Mouse (Mus musculus): ENCODE data around the gene Fpgs. TPM values are rescaled to one million over a fixed set of nuclear protein-coding genes. Genes with fewer than 3 reads are reported as not detected.

Gene Fpgs
- polyA plus RNA-seq, 2 experiments = 21.6 to 45.3 TPM

DNA sequence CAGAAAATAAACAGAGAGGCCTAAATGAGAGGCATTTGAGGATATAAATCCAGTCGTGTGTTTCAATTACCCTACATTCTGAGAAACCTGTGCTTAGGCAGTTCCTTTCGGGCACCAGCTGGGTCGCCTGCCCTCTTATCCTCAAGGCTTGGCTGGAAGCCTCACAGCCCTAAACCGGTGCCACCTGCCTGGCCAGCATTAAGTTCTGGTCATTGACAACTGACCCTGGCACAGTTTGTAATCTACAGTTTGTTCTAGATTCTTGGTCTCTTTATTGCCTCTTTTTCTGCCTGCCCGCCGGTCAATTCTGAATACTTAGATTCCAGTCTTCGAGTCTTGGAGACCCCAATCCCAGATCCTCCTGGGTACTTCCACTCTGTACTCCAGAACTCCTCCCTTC, 10.7 kb downstream of the Fpgs start:
- DNase-seq (ENCODE audit: low read depth in 3 of 3, low spot score in 3 of 3) = no peak
- no peak for ATAC-seq (ENCODE audit: insufficient read depth)

DNA sequence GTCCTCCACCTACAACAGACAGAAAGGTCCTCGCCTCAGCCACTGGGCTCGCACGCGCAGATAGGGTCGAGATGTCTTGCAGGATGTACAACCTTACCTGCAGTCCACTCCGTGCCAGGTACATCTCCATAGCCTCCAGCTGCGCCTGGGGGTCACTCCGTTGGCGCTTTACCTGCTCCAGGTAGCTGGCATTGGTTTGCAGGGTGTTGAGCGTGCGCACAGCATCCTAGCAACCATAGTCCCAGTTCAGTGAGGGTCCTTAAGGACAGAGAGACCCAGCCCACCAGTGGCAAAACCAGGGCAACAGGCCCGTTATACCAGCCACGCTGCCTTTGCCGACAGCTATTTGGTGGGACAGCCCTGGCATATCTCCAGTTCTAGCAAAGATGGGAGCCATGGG, 11.4 kb downstream of the Fpgs start:
- no peak for ATAC-seq (ENCODE audit: insufficient read depth)
- Histone ChIP-seq H3K27me3 (ENCODE audit: control insufficient read depth, insufficient read depth, low read length) (no peaks in the 10 kb centered on the region), H3K4me1 (replicated peaks; ENCODE audit: control insufficient read depth in 2 of 2, insufficient read depth in 2 of 2, low read length in 1 of 2) (peaks cover 13 to 14% of the 10 kb centered on the region in 2 experiments; a peak in 3 of 4 replicates), H3K9ac (replicated peaks) (no peak overlapping the region), H3K4me2 (ENCODE audit: low read depth) (peak overlapping the region; percentile 99), H3K27ac (no peak overlapping the region), H3K9me3 (ENCODE audit: control insufficient read depth, low read length) (no peaks in the 10 kb centered on the region), H3K36me3 (replicated peaks; ENCODE audit: control insufficient read depth, insufficient read depth, low read depth) (peaks cover 3% of the 10 kb centered on the region; the same call in 1 of the 2 replicates), H3K4me3 (ENCODE audit: insufficient read depth in 1 of 2, low read depth in 2 of 2, low read length in 2 of 2) (peak overlapping the region in 1 of 2 experiments; percentile 85; a peak in 1 of 4 replicates)
- no peak for DNase-seq (ENCODE audit: low read depth in 3 of 3, low spot score in 3 of 3)
- TF ChIP-seq EP300 (IDR thresholded peaks at IDR 0.05; ENCODE audit: low read depth) (no peak), CTCF (IDR thresholded peaks at IDR 0.05; ENCODE audit: low read depth) (no peak)
- WGBS (ENCODE audit: insufficient replicate concordance) = 86% methylated on average over 14 of the region's 14 CpGs

More for the DNA sequence above, 10.7 kb downstream of the Fpgs start:
- Histone ChIP-seq H3K4me3 (ENCODE audit: insufficient read depth in 1 of 2, low read depth in 2 of 2, low read length in 2 of 2) (peak overlapping the region; percentile 75 to 85), H3K36me3 (replicated peaks; ENCODE audit: control insufficient read depth, insufficient read depth, low read depth) (no peaks in the 10 kb centered on the region), H3K4me1 (replicated peaks; ENCODE audit: control insufficient read depth in 2 of 2, insufficient read depth in 2 of 2, low read length in 1 of 2) (peaks cover 13 to 14% of the 10 kb centered on the region in 2 experiments; a peak in 3 of 4 replicates), H3K9me3 (ENCODE audit: control insufficient read depth, low read length) (no peaks in the 10 kb centered on the region), H3K27me3 (ENCODE audit: control insufficient read depth, insufficient read depth, low read length) (no peaks in the 10 kb centered on the region), H3K4me2 (ENCODE audit: low read depth) (peak overlapping the region; percentile 99), H3K27ac (peak overlapping the region; percentile 21; the same call in 1 of the 2 replicates), H3K9ac (replicated peaks) (peak overlapping the region; percentile 79)
- TF ChIP-seq CTCF (IDR thresholded peaks at IDR 0.05; ENCODE audit: low read depth) = no peak
- TF ChIP-seq EP300 (IDR thresholded peaks at IDR 0.05; ENCODE audit: low read depth) = no peak
- 6% methylated on average over 7 of the region's 7 CpGs for WGBS (ENCODE audit: insufficient replicate concordance)

DNA sequence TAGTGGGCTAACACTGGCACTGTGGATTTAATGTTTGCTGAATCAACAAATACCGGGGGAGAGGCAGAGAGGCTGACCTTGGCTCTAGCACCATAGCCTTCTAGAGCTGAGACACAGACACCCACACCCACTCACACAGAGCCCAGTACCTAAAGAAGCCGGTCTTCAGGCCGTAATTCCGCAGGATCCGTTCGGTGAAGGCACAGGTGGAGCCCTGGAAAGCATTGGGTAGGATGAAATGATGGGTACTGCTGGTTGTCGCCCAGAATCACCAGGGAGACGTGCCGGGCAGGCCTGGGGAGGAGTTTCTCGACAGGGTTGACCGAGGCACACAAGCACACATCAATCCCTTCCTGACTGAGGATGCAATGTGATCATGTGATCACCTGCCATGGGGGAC, 12.9 kb downstream of the Fpgs start:
- no peak for TF ChIP-seq EP300 (IDR thresholded peaks at IDR 0.05; ENCODE audit: low read depth)
- no peak for TF ChIP-seq CTCF (IDR thresholded peaks at IDR 0.05; ENCODE audit: low read depth)
- WGBS (ENCODE audit: insufficient replicate concordance) = 71% methylated on average over 11 of the region's 11 CpGs
- Histone ChIP-seq H3K4me3 (ENCODE audit: insufficient read depth in 1 of 2, low read depth in 2 of 2, low read length in 2 of 2) (no peak overlapping the region), H3K27ac (no peak overlapping the region), H3K4me1 (replicated peaks; ENCODE audit: control insufficient read depth in 2 of 2, insufficient read depth in 2 of 2, low read length in 1 of 2) (peaks cover 13 to 14% of the 10 kb centered on the region in 2 experiments; a peak in 3 of 4 replicates), H3K9ac (replicated peaks) (no peak overlapping the region), H3K4me2 (ENCODE audit: low read depth) (no peak overlapping the region; the same call in 1 of the 2 replicates), H3K9me3 (ENCODE audit: control insufficient read depth, low read length) (no peaks in the 10 kb centered on the region), H3K27me3 (ENCODE audit: control insufficient read depth, insufficient read depth, low read length) (no peaks in the 10 kb centered on the region), H3K36me3 (replicated peaks; ENCODE audit: control insufficient read depth, insufficient read depth, low read depth) (peaks cover 6% of the 10 kb centered on the region; the same call in 1 of the 2 replicates)
- ATAC-seq (ENCODE audit: insufficient read depth) = no peak
- DNase-seq (ENCODE audit: low read depth in 3 of 3, low spot score in 3 of 3) = no peak

DNA sequence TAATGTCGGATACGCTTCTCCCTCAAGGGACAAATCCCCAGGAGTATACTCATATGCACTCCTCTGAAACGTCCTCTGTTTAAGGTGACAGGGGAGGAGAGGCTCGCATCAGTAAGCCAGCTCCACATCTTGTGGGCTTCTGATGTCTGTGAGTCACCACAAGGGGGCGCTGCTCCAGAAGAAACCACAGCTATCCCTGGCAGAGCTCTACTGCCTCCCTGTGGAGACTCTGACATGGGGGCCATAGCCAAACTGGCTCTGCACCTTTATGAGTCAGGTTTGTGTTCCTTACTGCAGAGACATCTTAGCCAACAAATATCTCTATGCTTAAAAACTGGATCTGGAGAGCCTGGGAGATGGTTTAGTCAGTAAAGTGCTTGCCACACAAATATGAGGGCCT, 14.5 kb downstream of the Fpgs start:
- H3K9me3 ChIP-seq (ENCODE audit: control insufficient read depth, low read length) = no peaks in the 10 kb centered on the region
- no peaks in the 10 kb centered on the region for H3K27me3 ChIP-seq (ENCODE audit: control insufficient read depth, insufficient read depth, low read length)
- DNase-seq (ENCODE audit: low read depth in 3 of 3, low spot score in 3 of 3) (peak; percentile 76 to 78 (median 78)), ATAC-seq (ENCODE audit: insufficient read depth) (0 out of 2 replicates have a peak, but pooled peaks have one; percentile 12)
- no peak overlapping the region for H3K9ac ChIP-seq (replicated peaks)
- no peak overlapping the region for H3K4me2 ChIP-seq (ENCODE audit: low read depth)
- no peak overlapping the region for H3K4me3 ChIP-seq (ENCODE audit: insufficient read depth in 1 of 2, low read depth in 2 of 2, low read length in 2 of 2)
- peaks cover 13 to 14% of the 10 kb centered on the region in 2 experiments; a peak in 3 of 4 replicates for H3K4me1 ChIP-seq (replicated peaks; ENCODE audit: control insufficient read depth in 2 of 2, insufficient read depth in 2 of 2, low read length in 1 of 2)
- 20% methylated on average over 5 of the region's 5 CpGs for WGBS (ENCODE audit: insufficient replicate concordance)
- peaks cover 6% of the 10 kb centered on the region; the same call in 1 of the 2 replicates for H3K36me3 ChIP-seq (replicated peaks; ENCODE audit: control insufficient read depth, insufficient read depth, low read depth)
- no peak overlapping the region for H3K27ac ChIP-seq
- TF ChIP-seq EP300 (IDR thresholded peaks at IDR 0.05; ENCODE audit: low read depth) = no peak
- TF ChIP-seq CTCF (IDR thresholded peaks at IDR 0.05; ENCODE audit: low read depth) = peak; percentile 100

DNA sequence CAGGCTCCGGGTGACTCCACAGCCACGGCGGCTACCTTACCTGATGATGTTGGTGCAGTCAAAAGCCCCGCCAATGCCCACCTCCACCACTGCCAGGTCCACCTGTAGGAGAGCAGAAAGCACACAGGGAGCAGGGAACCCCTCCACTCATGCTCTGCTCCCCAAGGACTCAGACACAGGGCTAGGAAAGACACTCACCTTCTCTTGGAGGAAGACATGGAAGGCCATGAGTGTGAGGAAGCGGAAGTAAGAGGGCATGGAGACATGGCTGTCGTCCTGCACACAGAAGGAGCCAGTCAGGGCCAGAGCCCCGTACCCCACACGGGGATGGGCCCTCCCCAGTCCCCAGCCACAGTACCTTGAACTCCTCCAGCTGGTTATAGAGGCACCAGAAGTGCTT, 16.4 kb downstream of the Fpgs start:
- TF ChIP-seq EP300 (IDR thresholded peaks at IDR 0.05; ENCODE audit: low read depth) (no peak), CTCF (IDR thresholded peaks at IDR 0.05; ENCODE audit: low read depth) (no peak)
- Histone ChIP-seq H3K36me3 (replicated peaks; ENCODE audit: control insufficient read depth, insufficient read depth, low read depth) (peaks cover 6% of the 10 kb centered on the region; the same call in 1 of the 2 replicates), H3K4me2 (ENCODE audit: low read depth) (no peak overlapping the region), H3K27me3 (ENCODE audit: control insufficient read depth, insufficient read depth, low read length) (no peaks in the 10 kb centered on the region), H3K9ac (replicated peaks) (no peak overlapping the region), H3K4me3 (ENCODE audit: insufficient read depth in 1 of 2, low read depth in 2 of 2, low read length in 2 of 2) (no peak overlapping the region), H3K27ac (no peak overlapping the region), H3K4me1 (replicated peaks; ENCODE audit: control insufficient read depth in 2 of 2, insufficient read depth in 2 of 2, low read length in 1 of 2) (peaks cover 5 to 7% of the 10 kb centered on the region in 2 experiments; a peak in 3 of 4 replicates), H3K9me3 (ENCODE audit: control insufficient read depth, low read length) (no peaks in the 10 kb centered on the region)
- DNase-seq (ENCODE audit: low read depth in 3 of 3, low spot score in 3 of 3) (no peak), ATAC-seq (ENCODE audit: insufficient read depth) (no peak)
- WGBS (ENCODE audit: insufficient replicate concordance) = 80% methylated on average over 8 of the region's 8 CpGs

Measured in liver, embryonic 14.5 days (tissue).